Mouse (Mus musculus) neural tube, embryonic 15.5 days (tissue): ENCODE measurements around the gene Btnl6. TPM values are rescaled to one million over a fixed set of nuclear protein-coding genes. Genes with fewer than 3 reads are reported as not detected.
"Not testable (repeated sequence)": the region's sequence is repeated elsewhere in the genome, so short reads cannot be mapped to it uniquely, and the experiment has no call there.

Experiments used
- ATAC-seq: fragments of 200-750 bp; cut with Nextera tagmentation; 2 replicates; pipeline ENCODE4 v1.8.0; 2017; ENCODE audit warnings: mild to moderate bottlenecking, moderate TSS enrichment, moderate library complexity; ENCODE audit not compliant: low FRiP score
- H3K27ac ChIP-seq: fragments of 300-500 bp; sonication (generic); replicated peaks from 2 replicates; pipeline ENCODE4 v1.5.1; 2015; ENCODE audit warnings: mild to moderate bottlenecking, inconsistent platforms
- H3K27me3 ChIP-seq: fragments of 300-500 bp; sonication (generic); replicated peaks from 2 replicates; pipeline ENCODE4 v1.6.1; 2015; ENCODE audit warnings: inconsistent platforms
- H3K36me3 ChIP-seq: fragments of 300-500 bp; sonication (generic); 2 replicates; pipeline ENCODE4 v1.6.1; 2015; ENCODE audit warnings: inconsistent platforms
- H3K4me1 ChIP-seq: fragments of 300-500 bp; sonication (generic); 2 replicates; pipeline ENCODE4 v1.6.1; 2015; ENCODE audit warnings: inconsistent platforms
- H3K4me2 ChIP-seq: fragments of 300-500 bp; sonication (generic); 2 replicates; pipeline ENCODE4 v1.6.1; 2015; ENCODE audit warnings: inconsistent platforms, mild to moderate bottlenecking, moderate library complexity
- H3K4me3 ChIP-seq: fragments of 300-500 bp; sonication (generic); replicated peaks from 2 replicates; pipeline ENCODE4 v1.5.1; 2015; ENCODE audit warnings: mild to moderate bottlenecking, inconsistent platforms
- H3K9ac ChIP-seq: fragments of 300-500 bp; sonication (generic); replicated peaks from 2 replicates; pipeline ENCODE4 v1.6.1; 2015; ENCODE audit warnings: mild to moderate bottlenecking, inconsistent platforms
- H3K9me3 ChIP-seq: fragments of 300-500 bp; sonication (generic); replicated peaks from 2 replicates; pipeline ENCODE4 v1.6.1; 2016; ENCODE audit warnings: inconsistent platforms
- WGBS: fragments of 180-500 bp; shearing (Covaris S2); methylation state at CpG from one replicate; pipeline ENCODE4 v1.1.7; 2015; ENCODE audit warnings: mixed read lengths; 5-methylcytosine and 5-hydroxymethylcytosine counted together
- polyA plus RNA-seq: library from polyadenylated mRNA; unstranded; fragments of >200 nt; fragmentation: Nextera tagmentation; extraction: Ambion mirVana; gene quantifications from 2 replicates; pipeline ENCODE4 v1.2.1, GENCODE M21; 2015

Btnl6 gene
- polyA plus RNA-seq, 1 experiment from 2014 or later: not detected

DNA sequence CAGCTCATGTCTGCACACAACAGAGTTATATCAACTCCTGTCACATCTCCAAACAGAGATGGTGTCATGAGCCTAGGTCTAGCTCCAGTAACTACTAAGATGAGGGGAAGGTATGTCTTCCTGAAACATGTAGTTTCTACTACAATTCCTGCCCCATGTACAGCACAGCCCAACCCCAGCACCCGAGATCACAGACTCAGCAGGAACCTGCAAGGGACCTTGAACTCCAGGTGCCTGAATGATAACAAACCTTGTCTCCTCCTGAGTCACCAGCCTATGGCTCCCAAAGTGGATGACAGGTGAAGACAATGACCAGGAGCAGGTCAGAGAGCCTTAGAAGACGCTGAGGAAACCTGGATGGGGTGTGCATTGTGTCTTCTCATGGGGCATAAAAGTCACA is 32.7 kb upstream of the Btnl6 start:
- H3K4me3 ChIP-seq: no peak overlapping the region
- ATAC-seq: no peak
- H3K27ac ChIP-seq: no peak overlapping the region
- no peak overlapping the region for H3K4me2 ChIP-seq
- no peak overlapping the region for H3K9ac ChIP-seq
- 90% methylated on average over 2 of the region's 2 CpGs for WGBS
- no peaks in the 10 kb centered on the region for H3K9me3 ChIP-seq
- 0 out of 2 replicates have a peak, but pooled peaks cover 3% of the 10 kb centered on the region for H3K27me3 ChIP-seq
- no peaks in the 10 kb centered on the region for H3K36me3 ChIP-seq
- no peaks in the 10 kb centered on the region for H3K4me1 ChIP-seq

- no peak overlapping the region for H3K4me2 ChIP-seq
- ATAC-seq: no peak
- 89% methylated on average over 3 of the region's 3 CpGs for WGBS
- no peak overlapping the region for H3K27ac ChIP-seq
- H3K9ac ChIP-seq: no peak overlapping the region
- H3K36me3 ChIP-seq: no peaks in the 10 kb centered on the region
- no peaks in the 10 kb centered on the region for H3K9me3 ChIP-seq
- H3K4me3 ChIP-seq: no peak overlapping the region
- H3K27me3 ChIP-seq: 0 out of 2 replicates have a peak, but pooled peaks cover 2% of the 10 kb centered on the region
- H3K4me1 ChIP-seq: no peaks in the 10 kb centered on the region
Observed at GRCm38 (mm10) chr17:34549156-34549555, 32.0 kb upstream of the Btnl6 start.

GRCm38 (mm10) chr17:34547601-34548000 is 30.4 kb upstream of the Btnl6 start:
- H3K36me3 ChIP-seq: no peaks in the 10 kb centered on the region
- 94% methylated on average over 4 of the region's 4 CpGs for whole genome bisulfite sequencing

DNA sequence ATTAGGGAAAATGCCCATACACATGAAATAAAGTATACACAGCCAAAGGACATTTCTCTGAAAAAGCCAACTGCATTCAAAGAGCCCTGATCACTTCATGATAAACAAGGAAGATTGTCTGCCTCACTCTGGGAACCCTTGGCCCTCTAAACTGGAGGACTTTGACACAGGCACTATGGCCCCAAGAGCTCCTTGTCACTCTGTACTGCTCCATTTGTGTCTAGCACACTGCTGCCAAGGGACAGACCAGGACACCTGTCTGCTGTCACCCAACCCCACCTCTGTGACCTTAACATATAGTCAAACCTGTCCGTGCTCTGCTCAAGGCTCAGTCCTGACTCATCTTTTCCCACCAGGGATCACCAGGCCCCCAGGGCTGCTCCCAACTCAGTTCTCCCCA is 29.6 kb upstream of the Btnl6 start:
- no peak overlapping the region for H3K4me2 ChIP-seq
- no peak overlapping the region for H3K27ac ChIP-seq
- H3K36me3 ChIP-seq: no peaks in the 10 kb centered on the region
- no peaks in the 10 kb centered on the region for H3K9me3 ChIP-seq
- 92% methylated on average over 1 of the region's 1 CpGs for WGBS
- no peak for ATAC-seq
- H3K4me3 ChIP-seq: no peak overlapping the region
- H3K9ac ChIP-seq: no peak overlapping the region
- no peaks in the 10 kb centered on the region for H3K27me3 ChIP-seq
- H3K4me1 ChIP-seq: no peaks in the 10 kb centered on the region

More at GRCm38 (mm10) chr17:34547601-34548000, 30.4 kb upstream of the Btnl6 start:
- H3K4me2 ChIP-seq: no peak overlapping the region
- no peak for ATAC-seq
- H3K9me3 ChIP-seq: no peaks in the 10 kb centered on the region
- H3K4me3 ChIP-seq: no peak overlapping the region
- H3K9ac ChIP-seq: no peak overlapping the region
- H3K27ac ChIP-seq: no peak overlapping the region
- no peaks in the 10 kb centered on the region for H3K27me3 ChIP-seq
- no peaks in the 10 kb centered on the region for H3K4me1 ChIP-seq

- H3K27ac ChIP-seq, H3K4me2 ChIP-seq, H3K36me3 ChIP-seq, H3K4me1 ChIP-seq, H3K9ac ChIP-seq, H3K27me3 ChIP-seq, ATAC-seq, H3K4me3 ChIP-seq, H3K9me3 ChIP-seq: not testable (repeated sequence)
- 95% methylated on average over 13 of the region's 13 CpGs for WGBS
Observed at GRCm38 (mm10) chr17:34543567-34543966, 26.4 kb upstream of the Btnl6 start.

DNA sequence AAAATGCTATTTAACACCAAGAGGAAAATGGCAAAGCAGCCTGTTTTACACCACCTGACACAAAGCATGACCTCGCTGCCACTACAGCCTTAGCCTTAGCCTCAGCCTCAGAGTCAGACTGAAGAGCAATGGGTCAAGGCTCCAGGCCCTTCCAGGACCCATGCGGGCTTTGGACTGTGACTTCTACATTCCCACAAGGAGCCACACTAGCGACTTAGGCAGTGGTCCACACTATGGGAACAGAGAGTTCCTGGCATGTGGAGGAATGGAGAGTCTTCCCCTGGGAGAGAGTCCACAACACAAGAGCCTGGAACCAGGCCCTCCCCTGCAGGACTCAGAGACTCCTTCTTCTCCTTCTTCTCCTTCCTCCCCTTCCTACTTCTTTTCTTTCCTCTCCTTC is 15.5 kb upstream of the Btnl6 start:
- Histone ChIP-seq H3K4me1 (no peaks in the 10 kb centered on the region), H3K9me3 (no peaks in the 10 kb centered on the region), H3K4me3 (no peak overlapping the region), H3K27me3 (no peaks in the 10 kb centered on the region), H3K9ac (no peak overlapping the region), H3K4me2 (no peak overlapping the region), H3K27ac (no peak overlapping the region), H3K36me3 (no peaks in the 10 kb centered on the region)
- WGBS: 89% methylated on average over 3 of the region's 3 CpGs
- no peak for ATAC-seq

DNA sequence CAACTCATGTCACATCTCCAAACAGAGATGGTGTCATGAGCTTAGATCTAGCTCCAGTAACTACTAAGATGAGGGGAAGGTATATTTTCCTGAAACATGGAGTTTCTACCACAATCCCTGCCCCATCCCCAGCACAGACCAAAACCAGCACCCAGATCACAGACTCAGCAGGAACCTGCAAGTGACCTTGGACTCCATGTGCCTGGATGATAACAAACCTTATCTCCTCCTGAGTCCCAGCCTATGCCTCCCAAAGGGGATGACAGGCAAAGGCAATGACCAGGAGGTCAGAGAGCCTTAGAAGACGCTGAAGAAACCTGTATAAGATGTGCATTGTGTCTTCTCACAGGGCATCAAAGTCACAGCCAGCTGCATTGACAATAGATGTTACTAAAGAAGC is 1.8 kb upstream of the Btnl6 start:
- H3K4me2 ChIP-seq: no peak overlapping the region
- H3K9me3 ChIP-seq: no peaks in the 10 kb centered on the region
- H3K27me3 ChIP-seq: no peaks in the 10 kb centered on the region
- no peaks in the 10 kb centered on the region for H3K4me1 ChIP-seq
- no peak overlapping the region for H3K4me3 ChIP-seq
- H3K36me3 ChIP-seq: no peaks in the 10 kb centered on the region
- WGBS: 84% methylated on average over 1 of the region's 1 CpGs
- no peak for ATAC-seq
- H3K27ac ChIP-seq: no peak overlapping the region
- no peak overlapping the region for H3K9ac ChIP-seq

- H3K9me3 ChIP-seq: not testable (repeated sequence)
Observed at GRCm38 (mm10) chr17:34518571-34518970, 1.4 kb upstream of the Btnl6 start.

DNA sequence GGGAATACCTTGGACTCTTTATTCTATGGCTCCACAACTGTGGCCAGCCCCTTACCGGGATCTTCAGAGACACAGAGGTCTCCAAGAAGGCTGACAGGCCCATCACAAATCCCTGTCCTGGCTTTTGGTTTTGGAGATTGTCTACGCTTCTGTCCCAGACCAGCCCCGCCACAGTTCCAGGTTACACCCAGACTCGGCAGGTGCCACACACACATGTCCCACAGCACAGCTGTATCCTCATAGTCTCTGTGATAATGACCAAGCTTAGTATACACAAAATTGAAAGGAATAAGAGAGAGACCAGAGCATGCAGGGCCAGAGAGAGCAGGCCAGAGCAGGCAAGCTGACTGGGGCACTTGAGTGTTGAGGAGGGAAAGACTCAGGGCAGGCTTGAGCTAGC is 643 bp upstream of the Btnl6 start:
- 95% methylated on average over 4 of the region's 4 CpGs for WGBS
- H3K27me3 ChIP-seq: no peaks in the 10 kb centered on the region
- no peak overlapping the region for H3K9ac ChIP-seq
- H3K4me1 ChIP-seq: no peaks in the 10 kb centered on the region
- H3K36me3 ChIP-seq: no peaks in the 10 kb centered on the region
- no peak overlapping the region for H3K27ac ChIP-seq
- ATAC-seq: no peak
- H3K4me3 ChIP-seq: no peak overlapping the region
- no peak overlapping the region for H3K4me2 ChIP-seq
- H3K9me3 ChIP-seq: no peaks in the 10 kb centered on the region

More at GRCm38 (mm10) chr17:34518571-34518970, 1.4 kb upstream of the Btnl6 start:
- not testable (repeated sequence) for H3K4me2 ChIP-seq, H3K4me3 ChIP-seq, H3K4me1 ChIP-seq, H3K9ac ChIP-seq, H3K27ac ChIP-seq, H3K27me3 ChIP-seq, ATAC-seq, H3K36me3 ChIP-seq
- 86% methylated on average over 3 of the region's 3 CpGs for WGBS

GRCm38 (mm10) chr17:34516514-34516913 is 638 bp downstream of the Btnl6 start:
- no peaks in the 10 kb centered on the region for H3K4me1 ChIP-seq
- H3K9ac ChIP-seq: no peak overlapping the region
- H3K4me3 ChIP-seq: no peak overlapping the region
- H3K36me3 ChIP-seq: no peaks in the 10 kb centered on the region
- no peak overlapping the region for H3K27ac ChIP-seq
- WGBS: 81% methylated on average over 2 of the region's 2 CpGs
- H3K4me2 ChIP-seq: no peak overlapping the region
- no peaks in the 10 kb centered on the region for H3K9me3 ChIP-seq
- no peak for ATAC-seq
- no peaks in the 10 kb centered on the region for H3K27me3 ChIP-seq

- not testable (repeated sequence) for H3K9ac ChIP-seq, H3K36me3 ChIP-seq, ATAC-seq, H3K4me1 ChIP-seq, H3K4me2 ChIP-seq, H3K9me3 ChIP-seq, H3K4me3 ChIP-seq, H3K27me3 ChIP-seq, H3K27ac ChIP-seq
- WGBS: 69% methylated on average over 1 of the region's 1 CpGs
Observed at GRCm38 (mm10) chr17:34511723-34512122, 5.4 kb downstream of the Btnl6 start.

GRCm38 (mm10) chr17:34507591-34507990 is 9.6 kb downstream of the Btnl6 start:
- H3K27ac ChIP-seq: no peak overlapping the region
- no peaks in the 10 kb centered on the region for H3K36me3 ChIP-seq
- no peak for ATAC-seq
- no peak overlapping the region for H3K4me3 ChIP-seq
- H3K9ac ChIP-seq: no peak overlapping the region
- no peaks in the 10 kb centered on the region for H3K9me3 ChIP-seq
- H3K27me3 ChIP-seq: no peaks in the 10 kb centered on the region
- no peaks in the 10 kb centered on the region for H3K4me1 ChIP-seq
- no peak overlapping the region for H3K4me2 ChIP-seq

DNA sequence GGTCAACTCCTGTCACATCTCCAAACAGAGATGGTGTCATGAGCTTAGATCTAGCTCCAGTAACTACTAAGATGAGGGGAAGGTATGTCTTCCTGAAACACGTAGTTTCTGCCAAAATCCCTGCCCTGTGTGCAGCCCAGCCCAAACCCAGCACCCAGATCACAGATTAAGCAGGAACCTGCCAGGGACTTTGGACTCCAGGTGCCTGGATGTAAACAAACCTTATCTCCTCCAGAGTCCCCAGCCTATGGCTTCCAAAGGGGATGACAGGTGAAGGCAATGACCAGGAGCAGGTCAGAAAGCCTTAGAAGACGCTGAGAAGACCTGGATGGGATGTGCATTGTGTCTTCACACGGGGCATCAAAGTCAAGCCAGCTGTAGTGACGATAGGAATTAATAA is 19.4 kb downstream of the Btnl6 start:
- H3K9me3 ChIP-seq, H3K27ac ChIP-seq, H3K4me1 ChIP-seq, ATAC-seq, H3K27me3 ChIP-seq, H3K36me3 ChIP-seq, H3K4me2 ChIP-seq, H3K9ac ChIP-seq, H3K4me3 ChIP-seq: not testable (repeated sequence)
- WGBS: 84% methylated on average over 3 of the region's 4 CpGs
